Mouse (Mus musculus) Muller cell, postnatal 12 days (primary cell): Measurements from ENCODE around the gene Gm20806.
"Not testable (repeated sequence)": the region's sequence is repeated elsewhere in the genome, so short reads cannot be mapped to it uniquely, and the experiment has no call there.

ENCODE experiments used
- DNase-seq: peaks from one replicate; pipeline ENCODE4 v3.0.0-alpha.2; 2015; ENCODE audit errors: inconsistent ontology term

The Gm20806 gene

GRCm38 (mm10) chrY:78837956-78838355 lies at the start of gene Gm20806:
TSS of gene Gm20806 (minus strand) at chrY:78838056.
- not testable (repeated sequence) for DNase-seq
